In the genomic region with DNA sequence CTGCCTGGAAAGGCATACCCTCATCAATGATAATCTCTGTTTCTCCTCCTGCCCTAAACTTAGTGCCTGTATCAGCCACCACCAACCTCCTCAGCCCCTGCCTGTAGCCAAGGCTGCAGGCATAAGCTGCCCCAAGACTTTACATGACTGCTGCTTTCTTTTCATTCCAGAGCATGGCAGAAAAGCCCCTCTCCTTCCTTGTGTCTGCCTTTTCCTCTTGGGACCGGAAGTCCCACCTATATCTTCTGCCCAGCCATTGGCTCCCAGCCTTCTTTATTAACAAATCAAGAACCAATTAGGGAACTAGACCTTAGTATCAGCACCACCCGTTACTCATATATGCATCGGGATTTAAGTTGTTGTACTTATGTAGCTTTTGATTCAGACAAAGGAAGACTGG, we compare ENCODE assay signal across 16 mouse cellular contexts.
"Had no signal": no experiment of that assay in that cellular context is flagged by ENCODE, and none has a peak within 500 bp of the region (broad histone marks: within the 10 kb centered on the region; RNA-seq: fewer than 3 reads in every experiment).

No protein-coding gene starts in this region.

- H3K9me3 ChIP-seq: limb, embryonic 12.5 days; limb, embryonic 15.5 days; midbrain, embryonic 12.5 days; midbrain, embryonic 15.5 days; neural tube, embryonic 13.5 days had no signal

- H3K27ac ChIP-seq: kidney, postnatal 0 days; layer of hippocampus, adult 2 months; left cerebral cortex, adult 2 months; limb, embryonic 12.5 days; limb, embryonic 15.5 days; liver, embryonic 14.5 days; midbrain, embryonic 12.5 days; midbrain, embryonic 15.5 days; neural tube, embryonic 13.5 days had no signal

- H3K36me3 ChIP-seq: limb, embryonic 12.5 days; limb, embryonic 15.5 days; midbrain, embryonic 12.5 days; midbrain, embryonic 15.5 days; neural tube, embryonic 13.5 days had no signal

- H3K27me3 ChIP-seq: limb, embryonic 12.5 days; limb, embryonic 15.5 days; midbrain, embryonic 15.5 days; neural tube, embryonic 13.5 days had no signal

- H3K9ac ChIP-seq: limb, embryonic 12.5 days; limb, embryonic 15.5 days; liver, embryonic 14.5 days; liver, postnatal 0 days; lung, embryonic 14.5 days; midbrain, embryonic 12.5 days; midbrain, embryonic 15.5 days; neural tube, embryonic 13.5 days had no signal

- H3K4me3 ChIP-seq: layer of hippocampus, adult 2 months; left cerebral cortex, adult 2 months; limb, embryonic 12.5 days; limb, embryonic 15.5 days; midbrain, embryonic 12.5 days; midbrain, embryonic 15.5 days; neural tube, embryonic 13.5 days had no signal

- DNase-seq: kidney, postnatal 25 days; layer of hippocampus, adult 9-11 months; left cerebral cortex, postnatal 4 days; liver, postnatal 0 days; lung, embryonic 14.5 days; thymus, adult 18-20 months; thymus, postnatal 36 days had no signal
